Mouse (Mus musculus) megakaryocyte-erythroid progenitor cell, adult 5 weeks (primary cell): Measurements from ENCODE around the gene Podn. TPM values are rescaled to one million over a fixed set of nuclear protein-coding genes. Genes with fewer than 3 reads are reported as not detected.

Experiments
- polyA plus RNA-seq: library from polyadenylated mRNA; stranded (reverse); fragments of >175 nt; gene quantifications from 2 replicates; pipeline ENCODE4 v1.2.3, GENCODE M21; 2012

The Podn gene
- polyA plus RNA-seq: 0.02 TPM in 1 of 2 replicates, not detected in the other

GRCm38 (mm10) chr4:108096345-108096744, at the start of gene Podn:
Gene Podn (minus strand): TSS chr4:108096445.

DNA sequence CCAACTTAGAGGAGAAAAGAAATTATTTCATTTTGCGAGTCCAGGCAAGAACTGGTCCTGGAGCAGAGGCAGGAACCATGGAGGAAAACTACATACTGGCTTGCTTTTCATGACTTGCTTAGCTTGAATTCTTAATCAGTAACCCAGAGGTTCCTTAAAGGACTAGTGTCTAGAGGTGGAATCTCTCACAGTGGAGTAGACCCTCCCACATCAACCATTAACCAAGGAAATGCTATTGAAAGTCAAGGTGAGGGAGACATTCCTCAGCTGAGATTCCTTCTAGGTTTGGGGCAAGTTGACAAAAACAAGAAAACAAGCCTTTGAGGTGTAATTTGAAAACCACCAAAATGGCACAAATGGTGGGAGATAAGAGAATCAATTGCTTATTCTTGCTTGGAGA, 48.6 kb upstream of the Podn start, which contains the start of gene Scp2:
TSS of gene Scp2 (minus strand) at position 119 of the 400 bp plus-strand sequence.

DNA sequence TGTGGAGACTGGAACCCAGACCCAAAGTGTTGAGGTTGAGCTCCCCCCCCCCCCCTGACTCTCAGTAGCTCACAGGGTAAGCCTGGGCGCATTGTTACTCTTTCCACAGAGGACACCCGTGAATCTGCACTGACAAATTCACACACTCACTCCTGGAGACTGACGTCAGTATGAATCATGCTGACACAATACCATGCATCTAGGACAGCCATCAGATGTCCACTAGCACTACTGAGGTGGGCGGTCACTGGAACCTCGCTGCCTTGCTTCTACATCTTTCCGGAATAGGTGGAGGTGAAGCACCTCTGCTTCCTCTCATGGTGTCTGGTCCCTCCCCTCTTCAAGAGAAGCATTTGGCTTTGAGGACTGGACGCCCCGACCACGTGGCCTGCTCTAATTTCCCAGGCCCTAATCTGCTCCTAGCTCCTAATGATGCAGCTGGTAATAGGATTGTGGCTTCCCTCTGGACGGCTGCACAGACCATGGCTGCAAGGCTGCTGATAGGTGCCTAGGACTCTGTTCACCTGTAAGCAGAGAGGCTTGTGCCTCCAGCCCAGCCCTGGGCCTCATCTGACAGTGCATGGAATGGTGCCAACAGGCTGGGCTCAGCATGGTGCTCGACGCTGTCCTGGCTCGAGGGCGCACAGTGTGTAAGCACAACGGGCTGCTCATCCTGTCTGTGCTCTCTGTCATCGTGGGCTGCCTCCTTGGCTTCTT, 128.1 kb downstream of the Podn start, which contains the start of gene Slc1a7:
TSS of gene Slc1a7 (plus strand) at position 367 of the 717 bp plus-strand sequence.

Other genes starting within 250 kb of the Podn start
- 5.9 and 8.4 TPM in 2 replicates for gene Magoh, start 216.7 kb downstream of the Podn start, polyA plus RNA-seq
- gene 0610037L13Rik, start 206.6 kb downstream of the Podn start, polyA plus RNA-seq: 4.6 and 5.3 TPM in 2 replicates
- gene Cpt2, start 172.8 kb downstream of the Podn start, polyA plus RNA-seq: 31.7 and 57.5 TPM in 2 replicates
- not detected in 2 replicates for gene Slc1a7, start 128.1 kb downstream of the Podn start, polyA plus RNA-seq
- gene Scp2, start 48.6 kb upstream of the Podn start, polyA plus RNA-seq: 55.6 and 59.9 TPM in 2 replicates
- gene Echdc2, start 69.0 kb upstream of the Podn start, polyA plus RNA-seq: 0.78 and 0.85 TPM in 2 replicates
- gene Zyg11a, start 121.6 kb upstream of the Podn start, polyA plus RNA-seq: not detected in 2 replicates
- 2.0 and 2.1 TPM in 2 replicates for gene Zyg11b, start 204.7 kb upstream of the Podn start, polyA plus RNA-seq
- 2.3 and 2.4 TPM in 2 replicates for gene Coa7, start 231.7 kb upstream of the Podn start, polyA plus RNA-seq